Mouse (Mus musculus): ENCODE measurements at regions not wholly inside any gene's neighbourhood (a gene's known extent, or its start where the extent isn't known, plus 50 kb on each side); places are given as distances from the start of the nearest gene placed in this dataset.
A peak's percentile ranks its signal among the peaks of the same experiment; 100 is the strongest.

GRCm38 (mm10) chr7:129975781-129976514 lies 384.3 kb downstream of the Wdr11 start:
- Histone ChIP-seq H3K4me3 (replicated peaks) (no peak overlapping the region), H3K27me3 (no peaks in the 10 kb centered on the region; the same call in 1 of the 2 replicates), H3K27ac (no peak overlapping the region), H3K9ac (replicated peaks) (no peak overlapping the region), H3K4me1 (replicated peaks) (no peaks in the 10 kb centered on the region), H3K9me3 (no peaks in the 10 kb centered on the region), H3K36me3 (no peaks in the 10 kb centered on the region), H3K4me2 (replicated peaks) (no peak overlapping the region)
- 91% methylated on average over 21 of the region's 21 CpGs for WGBS
- no peak for ATAC-seq

- Histone ChIP-seq H3K4me3 (replicated peaks) (no peak overlapping the region), H3K9ac (replicated peaks) (no peak overlapping the region), H3K27ac (no peak overlapping the region), H3K9me3 (no peaks in the 10 kb centered on the region), H3K4me2 (replicated peaks) (no peak overlapping the region), H3K27me3 (no peaks in the 10 kb centered on the region), H3K36me3 (no peaks in the 10 kb centered on the region), H3K4me1 (replicated peaks) (peaks cover 9% of the 10 kb centered on the region)
- no peak for ATAC-seq
- 87% methylated on average over 5 of the region's 5 CpGs for WGBS
Measured at GRCm38 (mm10) chr7:129978576-129978975, 386.9 kb downstream of the Wdr11 start.

- 71% methylated on average over 6 of the region's 6 CpGs for whole genome bisulfite sequencing
- H3K9me3 ChIP-seq = no peaks in the 10 kb centered on the region
- no peak for ATAC-seq
Measured at GRCm38 (mm10) chr7:129979337-129979736, 387.7 kb downstream of the Wdr11 start.

GRCm38 (mm10) chr7:129980501-129980900 lies 388.8 kb downstream of the Wdr11 start:
- Histone ChIP-seq H3K4me2 (replicated peaks) (no peak overlapping the region), H3K9ac (replicated peaks) (no peak overlapping the region), H3K27me3 (no peaks in the 10 kb centered on the region), H3K36me3 (no peaks in the 10 kb centered on the region), H3K27ac (no peak overlapping the region), H3K9me3 (no peaks in the 10 kb centered on the region), H3K4me1 (replicated peaks) (peaks cover 9% of the 10 kb centered on the region), H3K4me3 (replicated peaks) (no peak overlapping the region)
- 75% methylated on average over 1 of the region's 1 CpGs for WGBS
- ATAC-seq = no peak

More at GRCm38 (mm10) chr7:129979337-129979736, 387.7 kb downstream of the Wdr11 start:
- H3K36me3 ChIP-seq = no peaks in the 10 kb centered on the region
- no peak overlapping the region for H3K9ac ChIP-seq (replicated peaks)
- no peak overlapping the region for H3K4me3 ChIP-seq (replicated peaks)
- H3K27ac ChIP-seq = no peak overlapping the region
- no peak overlapping the region for H3K4me2 ChIP-seq (replicated peaks)
- H3K4me1 ChIP-seq (replicated peaks) = peaks cover 9% of the 10 kb centered on the region
- no peaks in the 10 kb centered on the region for H3K27me3 ChIP-seq

GRCm38 (mm10) chr7:129982411-129982810 lies 390.7 kb downstream of the Wdr11 start:
- H3K9ac ChIP-seq (replicated peaks) = no peak overlapping the region
- H3K36me3 ChIP-seq = no peaks in the 10 kb centered on the region
- ATAC-seq = no peak
- 39% methylated on average over 5 of the region's 5 CpGs for WGBS
- H3K4me2 ChIP-seq (replicated peaks) = no peak overlapping the region
- H3K27ac ChIP-seq = no peak overlapping the region
- no peak overlapping the region for H3K4me3 ChIP-seq (replicated peaks)
- H3K9me3 ChIP-seq = no peaks in the 10 kb centered on the region
- H3K27me3 ChIP-seq = no peaks in the 10 kb centered on the region
- H3K4me1 ChIP-seq (replicated peaks) = peaks cover 14% of the 10 kb centered on the region

GRCm38 (mm10) chr7:129983601-129984120 lies 392.0 kb downstream of the Wdr11 start:
- Histone ChIP-seq H3K4me1 (replicated peaks) (peaks cover 17% of the 10 kb centered on the region), H3K4me3 (replicated peaks) (no peak overlapping the region), H3K9ac (replicated peaks) (no peak overlapping the region), H3K4me2 (replicated peaks) (no peak overlapping the region), H3K36me3 (no peaks in the 10 kb centered on the region), H3K27me3 (no peaks in the 10 kb centered on the region), H3K27ac (no peak overlapping the region), H3K9me3 (no peaks in the 10 kb centered on the region)
- ATAC-seq = no peak
- 93% methylated on average over 6 of the region's 6 CpGs for WGBS

- 81% methylated on average over 9 of the region's 9 CpGs for WGBS
- H3K9me3 ChIP-seq = no peaks in the 10 kb centered on the region
- no peaks in the 10 kb centered on the region for H3K36me3 ChIP-seq
- no peaks in the 10 kb centered on the region for H3K27me3 ChIP-seq
- no peak overlapping the region for H3K4me3 ChIP-seq (replicated peaks)
- H3K27ac ChIP-seq = no peak overlapping the region
- no peak overlapping the region for H3K9ac ChIP-seq (replicated peaks)
- no peak overlapping the region for H3K4me2 ChIP-seq (replicated peaks)
- ATAC-seq = no peak
- peaks cover 17% of the 10 kb centered on the region for H3K4me1 ChIP-seq (replicated peaks)
Measured at GRCm38 (mm10) chr7:129984367-129984766, 392.7 kb downstream of the Wdr11 start.

- no peak for ATAC-seq
- Histone ChIP-seq H3K36me3 (no peaks in the 10 kb centered on the region), H3K9ac (replicated peaks) (no peak overlapping the region), H3K4me2 (replicated peaks) (no peak overlapping the region), H3K4me1 (replicated peaks) (peaks cover 16% of the 10 kb centered on the region), H3K4me3 (replicated peaks) (no peak overlapping the region), H3K9me3 (no peaks in the 10 kb centered on the region), H3K27me3 (0 out of 2 replicates have a peak, but pooled peaks cover 3% of the 10 kb centered on the region), H3K27ac (no peak overlapping the region)
- WGBS = 71% methylated on average over 6 of the region's 6 CpGs
Measured at GRCm38 (mm10) chr7:129987119-129987665, 395.5 kb downstream of the Wdr11 start.

GRCm38 (mm10) chr7:129987713-129988112 lies 396.1 kb downstream of the Wdr11 start:
- no peak for ATAC-seq
- no peaks in the 10 kb centered on the region for H3K36me3 ChIP-seq
- H3K27me3 ChIP-seq = 0 out of 2 replicates have a peak, but pooled peaks cover 3% of the 10 kb centered on the region
- no peaks in the 10 kb centered on the region for H3K9me3 ChIP-seq
- no peak overlapping the region for H3K4me2 ChIP-seq (replicated peaks)
- H3K4me1 ChIP-seq (replicated peaks) = peaks cover 11% of the 10 kb centered on the region
- H3K9ac ChIP-seq (replicated peaks) = no peak overlapping the region
- no peak overlapping the region for H3K4me3 ChIP-seq (replicated peaks)
- 53% methylated on average over 4 of the region's 4 CpGs for WGBS
- H3K27ac ChIP-seq = no peak overlapping the region

- Histone ChIP-seq H3K36me3 (no peaks in the 10 kb centered on the region), H3K4me3 (replicated peaks) (no peak overlapping the region), H3K27me3 (0 out of 2 replicates have a peak, but pooled peaks cover 3% of the 10 kb centered on the region), H3K4me2 (replicated peaks) (no peak overlapping the region), H3K9ac (replicated peaks) (no peak overlapping the region), H3K27ac (0 out of 2 replicates have a peak overlapping the region, but pooled peaks have one; percentile 10), H3K9me3 (no peaks in the 10 kb centered on the region), H3K4me1 (replicated peaks) (peaks cover 12% of the 10 kb centered on the region)
- WGBS = 43% methylated on average over 14 of the region's 14 CpGs
- ATAC-seq = peak; percentile 77; the same call in 1 of the 2 replicates
Measured at GRCm38 (mm10) chr7:129993446-129994223, 402.0 kb downstream of the Wdr11 start.

- no peak overlapping the region for H3K4me2 ChIP-seq (replicated peaks)
- H3K27me3 ChIP-seq = 0 out of 2 replicates have a peak, but pooled peaks cover 7% of the 10 kb centered on the region
- no peak for ATAC-seq
- H3K27ac ChIP-seq = no peak overlapping the region
- no peak overlapping the region for H3K4me3 ChIP-seq (replicated peaks)
- no peaks in the 10 kb centered on the region for H3K9me3 ChIP-seq
- 88% methylated on average over 7 of the region's 7 CpGs for WGBS
- no peaks in the 10 kb centered on the region for H3K36me3 ChIP-seq
- H3K9ac ChIP-seq (replicated peaks) = no peak overlapping the region
- peaks cover 12% of the 10 kb centered on the region for H3K4me1 ChIP-seq (replicated peaks)
Measured at GRCm38 (mm10) chr7:129995529-129995928, 403.9 kb downstream of the Wdr11 start.

GRCm38 (mm10) chr7:130001064-130001463 lies 409.4 kb downstream of the Wdr11 start:
- peaks cover 17% of the 10 kb centered on the region for H3K4me1 ChIP-seq (replicated peaks)
- H3K36me3 ChIP-seq = no peaks in the 10 kb centered on the region
- no peaks in the 10 kb centered on the region for H3K9me3 ChIP-seq
- H3K9ac ChIP-seq (replicated peaks) = no peak overlapping the region
- H3K27me3 ChIP-seq = peaks cover 11% of the 10 kb centered on the region; the same call in 1 of the 2 replicates
- ATAC-seq = no peak
- no peak overlapping the region for H3K27ac ChIP-seq
- no peak overlapping the region for H3K4me2 ChIP-seq (replicated peaks)
- H3K4me3 ChIP-seq (replicated peaks) = no peak overlapping the region
- 66% methylated on average over 10 of the region's 10 CpGs for whole genome bisulfite sequencing

Measured in midbrain, embryonic 13.5 days (tissue).